Mouse (Mus musculus): ENCODE data around the gene Ddx27.

DNA sequence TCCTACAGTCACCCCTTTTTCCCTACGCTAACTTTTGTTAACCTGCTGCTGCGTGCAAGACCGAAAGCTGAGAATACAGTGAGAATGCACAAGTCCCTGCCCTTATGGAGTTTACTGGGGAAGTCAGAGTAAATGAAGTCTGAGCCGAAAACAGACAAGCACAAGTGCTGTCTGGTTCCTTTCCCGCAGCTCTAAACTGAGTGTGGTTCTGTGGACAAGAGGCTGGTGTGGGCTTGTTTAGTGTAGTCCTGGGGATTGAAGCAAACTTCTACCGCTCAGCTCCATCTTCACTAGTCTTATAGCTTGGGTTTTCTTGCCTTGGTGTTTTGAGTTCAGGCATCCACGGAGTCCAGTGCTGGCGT, 18.5 kb upstream of the Ddx27 start:
- no peak for TF ChIP-seq POLR2A (IDR thresholded peaks at IDR 0.05; ENCODE audit: extremely low read depth, insufficient read depth, low read length)
- TF ChIP-seq CTCF (IDR thresholded peaks at IDR 0.05; ENCODE audit: low read depth, low read length) = no peak

Data from liver, adult 2 months (tissue).